8 mouse cellular contexts compared by ENCODE assay signal in genomic region chr17:57276634-57277121, GRCm38 (mm10). TPM values are rescaled to one million over a fixed set of nuclear protein-coding genes. Genes with fewer than 3 reads are reported as not detected.
DNase-seq lines count a peak whose midpoint lies in the region; ATAC-seq and TF ChIP-seq lines count a peak whose summit lies in the region.

No protein-coding gene starts in this region.

- no peaks in the 10 kb centered on the region for H3K36me3 ChIP-seq in E14TG2a.4 (ENCODE audit: insufficient read depth, low read length)
- H3K36me3 ChIP-seq in heart, embryonic 14.5 days (ENCODE audit: control insufficient read depth, insufficient read depth, low read length) = no peaks in the 10 kb centered on the region
- H3K36me3 ChIP-seq in liver, embryonic 15.5 days (replicated peaks) = no peaks in the 10 kb centered on the region
- no peaks in the 10 kb centered on the region for H3K36me3 ChIP-seq in neural tube, embryonic 12.5 days

- peak overlapping the region; percentile 87 for H3K4me2 ChIP-seq in heart, embryonic 14.5 days (ENCODE audit: low read length)
- peak overlapping the region; percentile 70 for H3K4me2 ChIP-seq in liver, embryonic 15.5 days
- H3K4me2 ChIP-seq in neural tube, embryonic 12.5 days (replicated peaks) = peak overlapping the region; percentile 66

- H3K27ac ChIP-seq in heart, embryonic 14.5 days (replicated peaks in 1 of 2; ENCODE audit: control insufficient read depth in 1 of 2, insufficient read depth in 1 of 2, low read depth in 2 of 2, low read length in 2 of 2) = peak overlapping the region in 1 of 2 experiments; percentile 10; a peak in 2 of 4 replicates
- H3K27ac ChIP-seq in liver, embryonic 15.5 days (replicated peaks) = no peak overlapping the region
- H3K27ac ChIP-seq in neural tube, embryonic 12.5 days = no peak overlapping the region

- H3K27me3 ChIP-seq in E14TG2a.4 (ENCODE audit: insufficient read depth, low read length) = peaks cover 64% of the 10 kb centered on the region
- H3K27me3 ChIP-seq in heart, embryonic 14.5 days (ENCODE audit: control insufficient read depth, insufficient read depth, low read length) = peaks cover 10% of the 10 kb centered on the region; the same call in 1 of the 2 replicates
- peaks cover 36% of the 10 kb centered on the region for H3K27me3 ChIP-seq in liver, embryonic 15.5 days
- H3K27me3 ChIP-seq in neural tube, embryonic 12.5 days (replicated peaks) = peaks cover 37% of the 10 kb centered on the region

- H3K9ac ChIP-seq in heart, embryonic 14.5 days (ENCODE audit: low read length) = peak overlapping the region; percentile 56
- H3K9ac ChIP-seq in liver, embryonic 15.5 days = no peak overlapping the region; the same call in 1 of the 2 replicates
- H3K9ac ChIP-seq in neural tube, embryonic 12.5 days = peak overlapping the region; percentile 51; the same call in 1 of the 2 replicates

- peak; percentile 99 for TF ChIP-seq CTCF in E14TG2a.4 (conservative IDR thresholded peaks at IDR 0.05; ENCODE audit: low read length)

- peak; percentile 60 for DNase-seq in brain, embryonic 18.5 days (ENCODE audit: low read depth, low spot score)
- peak; percentile 86 for DNase-seq in kidney, postnatal 10 days
- DNase-seq in testis, postnatal 10 days (ENCODE audit: low spot score) = peak; percentile 73

- no peaks in the 10 kb centered on the region for H3K9me3 ChIP-seq in E14TG2a.4 (ENCODE audit: low read length)
- no peaks in the 10 kb centered on the region for H3K9me3 ChIP-seq in heart, embryonic 14.5 days (ENCODE audit: control insufficient read depth, low read length)
- no peaks in the 10 kb centered on the region for H3K9me3 ChIP-seq in liver, embryonic 15.5 days (replicated peaks)
- H3K9me3 ChIP-seq in neural tube, embryonic 12.5 days = no peaks in the 10 kb centered on the region

- peaks cover 70% of the 10 kb centered on the region for H3K4me1 ChIP-seq in E14TG2a.4 (replicated peaks; ENCODE audit: low read depth, low read length)
- H3K4me1 ChIP-seq in heart, embryonic 14.5 days (ENCODE audit: control insufficient read depth in 2 of 2, insufficient read depth in 2 of 2, low read length in 2 of 2) = peaks cover 13 to 16% of the 10 kb centered on the region in 2 experiments
- peaks cover 42% of the 10 kb centered on the region for H3K4me1 ChIP-seq in liver, embryonic 15.5 days (replicated peaks)
- peaks cover 17% of the 10 kb centered on the region for H3K4me1 ChIP-seq in neural tube, embryonic 12.5 days

- 0 out of 2 replicates have a peak overlapping the region, but pooled peaks have one; percentile 80 for H3K4me3 ChIP-seq in E14TG2a.4 (replicated peaks; ENCODE audit: low read length)
- H3K4me3 ChIP-seq in heart, embryonic 14.5 days (ENCODE audit: control insufficient read depth in 1 of 2, insufficient read depth in 1 of 2, low read depth in 1 of 2, low read length in 2 of 2) = peak overlapping the region; percentile 42 to 69
- H3K4me3 ChIP-seq in liver, embryonic 15.5 days (replicated peaks) = peak overlapping the region; percentile 57
- peak overlapping the region; percentile 36 for H3K4me3 ChIP-seq in neural tube, embryonic 12.5 days

- ATAC-seq in erythroid progenitor cell, adult 5-6 weeks (replicated peaks; ENCODE audit: low FRiP score, poor library complexity, severe bottlenecking) = peak; percentile 74
- no peak; the same call in 1 of the 2 replicates for ATAC-seq in heart, embryonic 14.5 days (ENCODE audit: insufficient number of reproducible peaks, insufficient read depth, low FRiP score, low read depth)
- ATAC-seq in liver, embryonic 15.5 days (ENCODE audit: insufficient read depth) = no peak
- ATAC-seq in neural tube, embryonic 12.5 days (ENCODE audit: low FRiP score, low read depth) = peak; percentile 70

- WGBS in heart, embryonic 14.5 days = under 1% methylated on average over 20 of the region's 20 CpGs
- WGBS in liver, embryonic 15.5 days (ENCODE audit: insufficient replicate concordance) = under 1% methylated on average over 20 of the region's 20 CpGs
- WGBS in neural tube, embryonic 12.5 days = 1% methylated on average over 20 of the region's 20 CpGs

RNA-seq across cellular contexts. Expression of gene Vav1, which starts 2.2 kb away (rescaled TPM):
- 19.1 and 20.1 TPM in 2 replicates for total RNA-seq in erythroid progenitor cell, adult 5-6 weeks (2015; ENCODE audit: low replicate concordance)
- total RNA-seq in erythroid progenitor cell, adult 5-6 weeks (2017; ENCODE audit: low replicate concordance) = 19.4 and 44.5 TPM in 2 replicates
- 1.4 and 2.2 TPM in 2 replicates for polyA plus RNA-seq in heart, embryonic 14.5 days (2014; fragmentation: Nextera tagmentation; extraction: Ambion mirVana)
- 13.8 and 14.5 TPM in 2 replicates for polyA plus RNA-seq in liver, embryonic 15.5 days (2015; fragmentation: Nextera tagmentation; extraction: Ambion mirVana)
- polyA plus RNA-seq in neural tube, embryonic 12.5 days (2016; fragmentation: Nextera tagmentation; extraction: Ambion mirVana) = 1.8 and 2.0 TPM in 2 replicates

RNA-seq across cellular contexts. Expression of gene Trip10, which starts 27.4 kb away (rescaled TPM):
- total RNA-seq in erythroid progenitor cell, adult 5-6 weeks (2015; ENCODE audit: low replicate concordance) = not detected in 2 replicates
- total RNA-seq in erythroid progenitor cell, adult 5-6 weeks (2017; ENCODE audit: low replicate concordance) = 7.1 TPM in 1 of 2 replicates, not detected in the other
- 32.9 and 33.0 TPM in 2 replicates for polyA plus RNA-seq in heart, embryonic 14.5 days (2014; fragmentation: Nextera tagmentation; extraction: Ambion mirVana)
- 8.1 and 9.8 TPM in 2 replicates for polyA plus RNA-seq in liver, embryonic 15.5 days (2015; fragmentation: Nextera tagmentation; extraction: Ambion mirVana)
- polyA plus RNA-seq in neural tube, embryonic 12.5 days (2016; fragmentation: Nextera tagmentation; extraction: Ambion mirVana) = 19.7 and 20.6 TPM in 2 replicates

RNA-seq across cellular contexts. Expression of gene Gpr108, which starts 28.4 kb away (rescaled TPM):
- 4.7 and 10.1 TPM in 2 replicates for total RNA-seq in erythroid progenitor cell, adult 5-6 weeks (2015; ENCODE audit: low replicate concordance)
- total RNA-seq in erythroid progenitor cell, adult 5-6 weeks (2017; ENCODE audit: low replicate concordance) = 2.8 and 4.4 TPM in 2 replicates
- 27.4 and 29.0 TPM in 2 replicates for polyA plus RNA-seq in heart, embryonic 14.5 days (2014; fragmentation: Nextera tagmentation; extraction: Ambion mirVana)
- 11.9 and 12.0 TPM in 2 replicates for polyA plus RNA-seq in liver, embryonic 15.5 days (2015; fragmentation: Nextera tagmentation; extraction: Ambion mirVana)
- 24.2 and 24.3 TPM in 2 replicates for polyA plus RNA-seq in neural tube, embryonic 12.5 days (2016; fragmentation: Nextera tagmentation; extraction: Ambion mirVana)

RNA-seq across cellular contexts. Expression of gene C3, which starts 48.7 kb away (rescaled TPM):
- total RNA-seq in erythroid progenitor cell, adult 5-6 weeks (2015; ENCODE audit: low replicate concordance) = 128 and 134 TPM in 2 replicates
- 69.4 and 132 TPM in 2 replicates for total RNA-seq in erythroid progenitor cell, adult 5-6 weeks (2017; ENCODE audit: low replicate concordance)
- polyA plus RNA-seq in heart, embryonic 14.5 days (2014; fragmentation: Nextera tagmentation; extraction: Ambion mirVana) = 0.74 and 1.00 TPM in 2 replicates
- polyA plus RNA-seq in liver, embryonic 15.5 days (2015; fragmentation: Nextera tagmentation; extraction: Ambion mirVana) = 369 and 468 TPM in 2 replicates
- polyA plus RNA-seq in neural tube, embryonic 12.5 days (2016; fragmentation: Nextera tagmentation; extraction: Ambion mirVana) = 0.68 and 0.97 TPM in 2 replicates

Comparison
In these comparisons a context has a peak if more than half of its experiments do, and no peak if none do; other contexts are left out.
1. ATAC-seq: peak in erythroid progenitor cell, adult 5-6 weeks (single experiment) and neural tube, embryonic 12.5 days (single experiment); none in heart, embryonic 14.5 days (single experiment) and liver, embryonic 15.5 days (single experiment).
2. Peak in every context shown above with its lines, with median percentiles within 50 percentile points of each other: H3K4me3 ChIP-seq, DNase-seq and H3K4me2 ChIP-seq.